Mouse (Mus musculus) stomach, postnatal 0 days (tissue): ENCODE measurements around the gene Mep1a.

Source experiments
- CTCF ChIP-seq: IDR thresholded peaks from 2 replicates; pipeline ENCODE4 v1.5.1; 2016; ENCODE audit warnings: antibody characterized with exemption, low read depth, mild to moderate bottlenecking, moderate library complexity
- EP300 ChIP-seq: optimal IDR thresholded peaks from 2 replicates; pipeline ENCODE3; 2016; ENCODE audit warnings: antibody characterized with exemption

- TF ChIP-seq EP300 (no peak), CTCF (no peak)
These were observed 51.4 kb downstream of the Mep1a start for GRCm38 (mm10) chr17:43451216-43451615.
